Comparison of ENCODE assay signal across 31 mouse cellular contexts in genomic region chr2:4097601-4098000, GRCm38 (mm10).
DNase-seq lines count a peak whose midpoint lies in the region; ATAC-seq lines count a peak whose summit lies in the region.
"Had no signal": no experiment of that assay in that cellular context is flagged by ENCODE, and none has a peak within 500 bp of the region (broad histone marks: within the 10 kb centered on the region; RNA-seq: fewer than 3 reads in every experiment).

No protein-coding gene starts in this region.

- H3K27me3 ChIP-seq in heart, embryonic 11.5 days (ENCODE audit: control insufficient read depth, insufficient read depth, low read length): no peaks in the 10 kb centered on the region
- H3K27me3 ChIP-seq: CH12.LX; embryonic facial prominence, embryonic 12.5 days; forebrain, embryonic 13.5 days; heart, embryonic 12.5 days; heart, embryonic 15.5 days; hindbrain, embryonic 13.5 days; intestine, embryonic 15.5 days had no signal

- 83% methylated on average over 1 of the region's 1 CpGs for WGBS in heart, embryonic 11.5 days (ENCODE audit: insufficient replicate concordance)

- H3K9ac ChIP-seq in heart, embryonic 11.5 days (ENCODE audit: low read depth, low read length): no peak overlapping the region
- H3K9ac ChIP-seq: embryonic facial prominence, embryonic 12.5 days; forebrain, embryonic 13.5 days; heart, embryonic 12.5 days; heart, embryonic 15.5 days; hindbrain, embryonic 13.5 days; intestine, embryonic 15.5 days had no signal

- no peak overlapping the region for H3K4me2 ChIP-seq in heart, embryonic 11.5 days
- H3K4me2 ChIP-seq: embryonic facial prominence, embryonic 12.5 days; forebrain, embryonic 13.5 days; heart, embryonic 12.5 days; heart, embryonic 15.5 days; hindbrain, embryonic 13.5 days; intestine, embryonic 15.5 days had no signal

- H3K9me3 ChIP-seq in heart, embryonic 11.5 days (replicated peaks; ENCODE audit: control insufficient read depth, low read length): no peaks in the 10 kb centered on the region
- H3K9me3 ChIP-seq: embryonic facial prominence, embryonic 12.5 days; forebrain, embryonic 10.5 days; forebrain, embryonic 13.5 days; G1E; heart, embryonic 12.5 days; heart, embryonic 15.5 days; hindbrain, embryonic 10.5 days; hindbrain, embryonic 13.5 days; intestine, embryonic 15.5 days had no signal

- ATAC-seq in heart, embryonic 11.5 days (replicated peaks; ENCODE audit: insufficient number of reproducible peaks, low FRiP score, low TSS enrichment): no peak
- ATAC-seq: forebrain, embryonic 13.5 days; forebrain, embryonic 16.5 days; hindbrain, embryonic 16.5 days; intestine, embryonic 15.5 days; Patski had no signal

- H3K4me1 ChIP-seq in heart, embryonic 11.5 days (ENCODE audit: control insufficient read depth, insufficient read depth, low read length): no peaks in the 10 kb centered on the region
- H3K4me1 ChIP-seq: embryonic facial prominence, embryonic 12.5 days; heart, embryonic 12.5 days; heart, embryonic 15.5 days; intestine, embryonic 15.5 days had no signal

- no peaks in the 10 kb centered on the region for H3K36me3 ChIP-seq in heart, embryonic 11.5 days (ENCODE audit: control insufficient read depth, insufficient read depth, low read length)
- H3K36me3 ChIP-seq: embryonic facial prominence, embryonic 12.5 days; forebrain, embryonic 10.5 days; G1E; heart, embryonic 12.5 days; heart, embryonic 15.5 days; hindbrain, embryonic 10.5 days; hindbrain, embryonic 13.5 days; intestine, embryonic 15.5 days had no signal

- no peak overlapping the region for H3K27ac ChIP-seq in heart, embryonic 11.5 days (ENCODE audit: low read depth, low read length)
- H3K27ac ChIP-seq: embryonic facial prominence, embryonic 12.5 days; forebrain, embryonic 10.5 days; forebrain, embryonic 13.5 days; heart, embryonic 15.5 days; hindbrain, embryonic 10.5 days; hindbrain, embryonic 13.5 days; intestine, embryonic 15.5 days had no signal

- no peak overlapping the region for H3K4me3 ChIP-seq in heart, embryonic 11.5 days (ENCODE audit: low read depth, low read length)
- H3K4me3 ChIP-seq: embryonic facial prominence, embryonic 12.5 days; erythroblast, embryonic 14.5 days; forebrain, embryonic 10.5 days; forebrain, embryonic 13.5 days; heart, embryonic 12.5 days; heart, embryonic 15.5 days; hindbrain, embryonic 10.5 days; hindbrain, embryonic 13.5 days; intestine, embryonic 15.5 days had no signal

- peak; percentile 28 for DNase-seq in heart, adult 11 months
- DNase-seq in urinary bladder, postnatal 14 days (ENCODE audit: low spot score): peak; percentile 57
- no peak for DNase-seq in urinary bladder, postnatal 4 days (ENCODE audit: low spot score in 2 of 2)
- peak; percentile 92 for DNase-seq in fat pad, adult 2 months (ENCODE audit: extremely low read depth, low read depth, low spot score)
- DNase-seq in ovary, postnatal 14 days (ENCODE audit: low spot score): no peak
- DNase-seq: adrenal gland, postnatal 10 days; adrenal gland, postnatal 36 days; B cell, adult 2 months; cerebellum, adult 18-20 months; cerebellum, adult 9-10 months; cerebellum, postnatal 14 days; gastrocnemius, postnatal 10 days; gastrocnemius, postnatal 36 days; heart, adult 18-20 months; heart, postnatal 10 days; heart, postnatal 36 days had no signal

Comparison
In these comparisons a context has a peak if more than half of its experiments do, and no peak if none do; other contexts are left out.
1. DNase-seq: peak in heart, adult 11 months (single experiment), urinary bladder, postnatal 14 days (single experiment) and fat pad, adult 2 months (single experiment); none in urinary bladder, postnatal 4 days (0 of 2) and ovary, postnatal 14 days (single experiment).